Mouse (Mus musculus): Measurements from ENCODE around the gene Foxp1. TPM values are rescaled to one million over a fixed set of nuclear protein-coding genes. Genes with fewer than 3 reads are reported as not detected.

The Foxp1 gene
- polyA plus RNA-seq, 1 experiment = 17.7 TPM

- H3K36me3 ChIP-seq (ENCODE audit: control insufficient read depth, insufficient read depth) = no peaks in the 10 kb centered on the region
- H3K27me3 ChIP-seq (ENCODE audit: control insufficient read depth, insufficient read depth, insufficient read length) = no peaks in the 10 kb centered on the region
- no peak overlapping the region for H3K4me2 ChIP-seq (ENCODE audit: low read depth)
- no peak overlapping the region for H3K4me3 ChIP-seq
- H3ac ChIP-seq (ENCODE audit: control insufficient read depth, insufficient read length) = no peak overlapping the region
- TF ChIP-seq SRF (IDR thresholded peaks at IDR 0.05; ENCODE audit: control insufficient read depth, insufficient read length, low read depth) (no peak), E2F4 (IDR thresholded peaks at IDR 0.05; ENCODE audit: insufficient read depth) (no peak), POLR2A (IDR thresholded peaks at IDR 0.05; ENCODE audit: insufficient read length, low read depth) (no peak), MAX (IDR thresholded peaks at IDR 0.05; ENCODE audit: low read depth) (no peak), USF1 (IDR thresholded peaks at IDR 0.05; ENCODE audit: low read depth) (no peak), POLR2AphosphoS2 (IDR thresholded peaks at IDR 0.05; ENCODE audit: insufficient read length, low read depth) (no peak), TCF3 (IDR thresholded peaks at IDR 0.05; ENCODE audit: insufficient read length, low read depth) (no peak), CEBPB (IDR thresholded peaks at IDR 0.05; ENCODE audit: insufficient read depth, poor library complexity, severe bottlenecking) (no peak), REST (IDR thresholded peaks at IDR 0.05; ENCODE audit: insufficient read depth, insufficient read length) (no peak), TCF12 (IDR thresholded peaks at IDR 0.05; ENCODE audit: insufficient read depth, poor library complexity, severe bottlenecking) (no peak), MYOG (IDR thresholded peaks at IDR 0.05; ENCODE audit: control insufficient read depth in 1 of 3, insufficient read depth in 1 of 3, insufficient read length in 2 of 3, low read depth in 2 of 3) (no peak), MYOD1 (IDR thresholded peaks at IDR 0.05; ENCODE audit: control insufficient read depth in 1 of 3, insufficient read length in 2 of 3, low read depth in 2 of 3) (no peak)
- H3K79me2 ChIP-seq (ENCODE audit: control insufficient read depth, insufficient read depth) = no peaks in the 10 kb centered on the region
Observed at GRCm38 (mm10) chr6:99374448-99375271, 147.9 kb downstream of the Foxp1 start.

DNA sequence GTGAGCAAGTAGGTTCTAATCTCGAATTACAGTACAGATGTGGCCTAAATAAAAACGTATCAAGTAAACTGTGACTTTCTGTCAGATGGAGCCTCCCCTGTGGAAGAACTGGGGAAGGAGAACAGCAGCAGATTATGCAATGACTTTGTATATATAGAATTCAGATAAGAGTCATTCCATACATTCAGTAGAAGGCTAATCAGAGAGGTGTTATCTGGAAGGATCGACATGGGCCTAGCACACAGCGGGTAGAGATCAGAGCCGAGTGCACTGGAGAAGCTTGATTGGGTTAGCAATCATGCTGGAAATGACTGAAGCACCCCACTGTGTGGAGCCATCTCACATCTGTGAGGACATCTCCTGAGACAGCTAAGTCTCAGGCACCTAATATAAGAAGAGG, 150.1 kb downstream of the Foxp1 start:
- Histone ChIP-seq H3K36me3 (ENCODE audit: control insufficient read depth, insufficient read depth) (no peaks in the 10 kb centered on the region), H3K79me2 (ENCODE audit: control insufficient read depth, insufficient read depth) (no peaks in the 10 kb centered on the region), H3K4me2 (ENCODE audit: low read depth) (no peak overlapping the region), H3K27me3 (ENCODE audit: control insufficient read depth, insufficient read depth, insufficient read length) (no peaks in the 10 kb centered on the region), H3ac (ENCODE audit: control insufficient read depth, insufficient read length) (no peak overlapping the region), H3K4me3 (no peak overlapping the region)
- TF ChIP-seq POLR2A (IDR thresholded peaks at IDR 0.05; ENCODE audit: insufficient read length, low read depth) (no peak), CEBPB (IDR thresholded peaks at IDR 0.05; ENCODE audit: insufficient read depth, poor library complexity, severe bottlenecking) (no peak), E2F4 (IDR thresholded peaks at IDR 0.05; ENCODE audit: insufficient read depth) (no peak), REST (IDR thresholded peaks at IDR 0.05; ENCODE audit: insufficient read depth, insufficient read length) (no peak), MYOD1 (IDR thresholded peaks at IDR 0.05; ENCODE audit: control insufficient read depth in 1 of 3, insufficient read length in 2 of 3, low read depth in 2 of 3) (no peak), SRF (IDR thresholded peaks at IDR 0.05; ENCODE audit: control insufficient read depth, insufficient read length, low read depth) (no peak), MYOG (IDR thresholded peaks at IDR 0.05; ENCODE audit: control insufficient read depth in 1 of 3, insufficient read depth in 1 of 3, insufficient read length in 2 of 3, low read depth in 2 of 3) (no peak), TCF12 (IDR thresholded peaks at IDR 0.05; ENCODE audit: insufficient read depth, poor library complexity, severe bottlenecking) (no peak), POLR2AphosphoS2 (IDR thresholded peaks at IDR 0.05; ENCODE audit: insufficient read length, low read depth) (no peak), MAX (IDR thresholded peaks at IDR 0.05; ENCODE audit: low read depth) (no peak), USF1 (IDR thresholded peaks at IDR 0.05; ENCODE audit: low read depth) (no peak), TCF3 (IDR thresholded peaks at IDR 0.05; ENCODE audit: insufficient read length, low read depth) (no peak)

- Histone ChIP-seq H3K27me3 (ENCODE audit: control insufficient read depth, insufficient read depth, insufficient read length) (no peaks in the 10 kb centered on the region), H3K4me2 (ENCODE audit: low read depth) (no peak overlapping the region), H3ac (ENCODE audit: control insufficient read depth, insufficient read length) (no peak overlapping the region), H3K36me3 (ENCODE audit: control insufficient read depth, insufficient read depth) (no peaks in the 10 kb centered on the region), H3K4me3 (no peak overlapping the region), H3K79me2 (ENCODE audit: control insufficient read depth, insufficient read depth) (no peaks in the 10 kb centered on the region)
- no peak for TF ChIP-seq CEBPB (IDR thresholded peaks at IDR 0.05; ENCODE audit: insufficient read depth, poor library complexity, severe bottlenecking)
- no peak for TF ChIP-seq USF1 (IDR thresholded peaks at IDR 0.05; ENCODE audit: low read depth)
- TF ChIP-seq E2F4 (IDR thresholded peaks at IDR 0.05; ENCODE audit: insufficient read depth) = no peak
- no peak for TF ChIP-seq MAX (IDR thresholded peaks at IDR 0.05; ENCODE audit: low read depth)
- TF ChIP-seq MYOD1 (IDR thresholded peaks at IDR 0.05; ENCODE audit: control insufficient read depth in 1 of 3, insufficient read length in 2 of 3, low read depth in 2 of 3) = no peak
- no peak for TF ChIP-seq TCF3 (IDR thresholded peaks at IDR 0.05; ENCODE audit: insufficient read length, low read depth)
- TF ChIP-seq POLR2AphosphoS2 (IDR thresholded peaks at IDR 0.05; ENCODE audit: insufficient read length, low read depth) = no peak
- no peak for TF ChIP-seq POLR2A (IDR thresholded peaks at IDR 0.05; ENCODE audit: insufficient read length, low read depth)
- TF ChIP-seq REST (IDR thresholded peaks at IDR 0.05; ENCODE audit: insufficient read depth, insufficient read length) = no peak
- no peak for TF ChIP-seq MYOG (IDR thresholded peaks at IDR 0.05; ENCODE audit: control insufficient read depth in 1 of 3, insufficient read depth in 1 of 3, insufficient read length in 2 of 3, low read depth in 2 of 3)
- no peak for TF ChIP-seq TCF12 (IDR thresholded peaks at IDR 0.05; ENCODE audit: insufficient read depth, poor library complexity, severe bottlenecking)
- TF ChIP-seq SRF (IDR thresholded peaks at IDR 0.05; ENCODE audit: control insufficient read depth, insufficient read length, low read depth) = no peak
Observed at GRCm38 (mm10) chr6:99372016-99372415, 150.5 kb downstream of the Foxp1 start.

DNA sequence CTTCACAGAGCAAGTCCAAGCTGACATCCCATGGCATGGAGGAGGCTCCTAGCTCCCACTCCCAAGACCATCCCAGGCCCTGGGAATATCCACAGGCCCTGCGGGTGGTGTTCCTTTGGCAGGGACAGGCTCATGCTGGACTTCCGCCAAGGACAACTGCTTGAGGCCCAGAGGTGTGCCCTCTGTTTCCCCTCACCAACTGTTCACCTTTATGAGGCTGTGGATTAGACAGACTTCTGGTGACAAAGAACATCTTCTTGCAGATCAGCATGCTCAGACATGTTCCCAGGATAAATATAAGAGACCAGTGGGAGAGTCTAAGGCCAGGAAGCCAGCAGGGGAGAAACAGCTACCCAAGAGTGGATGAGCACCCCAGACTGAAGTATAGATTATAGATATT, 152.6 kb downstream of the Foxp1 start:
- TF ChIP-seq MYOG (IDR thresholded peaks at IDR 0.05; ENCODE audit: control insufficient read depth in 1 of 3, insufficient read depth in 1 of 3, insufficient read length in 2 of 3, low read depth in 2 of 3) = peak in 1 of 3 experiments; percentile 43
- no peak for TF ChIP-seq MAX (IDR thresholded peaks at IDR 0.05; ENCODE audit: low read depth)
- no peak for TF ChIP-seq SRF (IDR thresholded peaks at IDR 0.05; ENCODE audit: control insufficient read depth, insufficient read length, low read depth)
- Histone ChIP-seq H3K4me3 (no peak overlapping the region), H3K36me3 (ENCODE audit: control insufficient read depth, insufficient read depth) (no peaks in the 10 kb centered on the region), H3K27me3 (ENCODE audit: control insufficient read depth, insufficient read depth, insufficient read length) (no peaks in the 10 kb centered on the region), H3K79me2 (ENCODE audit: control insufficient read depth, insufficient read depth) (no peaks in the 10 kb centered on the region), H3ac (ENCODE audit: control insufficient read depth, insufficient read length) (no peak overlapping the region), H3K4me2 (ENCODE audit: low read depth) (no peak overlapping the region)
